Mouse (Mus musculus) kidney, postnatal 10 days (tissue): ENCODE data around the gene Smarcd3.

Experiments
- DNase-seq: peaks from one replicate; pipeline ENCODE4 v3.0.0; 2021; ENCODE audit warnings: mixed read lengths

Smarcd3 gene

DNA sequence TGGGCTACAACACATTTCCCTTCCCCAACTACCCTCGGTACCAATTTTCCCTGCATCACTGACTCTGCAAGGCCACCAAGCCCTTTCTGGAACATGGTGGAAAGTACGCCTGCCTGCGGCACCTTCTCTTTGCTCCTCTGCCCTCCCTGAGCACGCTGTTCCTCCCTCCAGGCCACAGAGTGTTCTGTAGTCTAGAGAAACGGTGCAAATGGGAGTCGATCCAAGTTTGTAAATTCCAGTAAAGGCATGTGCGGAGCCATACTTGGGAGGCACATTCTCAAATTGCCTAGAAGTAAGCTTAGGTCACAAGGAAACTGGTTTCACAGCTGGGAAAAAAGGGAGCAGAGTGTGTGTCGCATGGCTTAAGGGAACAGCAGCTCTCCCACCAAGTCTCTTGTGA, 4.1 kb downstream of the Smarcd3 start:
- DNase-seq = peak; percentile 33

DNA sequence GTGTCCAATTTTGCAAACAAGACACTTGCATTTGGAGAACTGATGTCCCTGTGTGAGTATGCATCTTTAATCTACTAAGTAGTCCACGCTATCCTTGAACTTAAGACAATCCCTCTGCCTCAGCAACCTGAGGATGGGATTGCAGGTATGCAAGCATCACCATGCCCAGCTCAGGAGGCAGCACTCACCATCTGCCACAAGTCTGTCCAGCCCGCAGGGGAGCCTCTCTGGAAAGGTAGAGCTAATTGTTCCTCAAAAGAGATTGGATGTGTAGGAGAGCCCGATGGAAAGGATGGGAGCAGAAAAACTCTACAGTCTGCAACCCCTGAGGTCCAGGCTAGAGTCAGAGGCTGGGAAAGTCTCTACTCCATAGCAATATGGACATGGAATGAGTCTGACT, 5.3 kb downstream of the Smarcd3 start:
- no peak for DNase-seq

DNA sequence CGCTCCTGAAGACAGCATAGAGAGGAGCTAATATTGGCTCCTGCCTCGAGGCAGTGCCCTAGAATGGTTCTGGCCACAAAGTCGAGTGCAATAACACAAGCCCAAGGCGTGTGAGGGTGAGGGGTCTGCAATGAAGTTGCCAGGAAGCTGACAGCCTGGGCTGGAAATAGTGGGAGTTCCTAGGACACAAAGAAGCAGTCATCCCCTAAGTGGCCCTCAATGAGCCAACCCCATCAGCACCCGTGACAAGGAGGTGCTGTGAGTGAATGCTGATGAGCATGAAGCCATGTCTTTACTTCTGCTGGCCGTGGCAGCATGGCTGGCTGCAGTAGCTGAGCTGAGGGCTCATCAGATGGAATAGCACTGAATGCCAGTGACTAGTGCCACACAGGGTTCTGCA, 9.1 kb downstream of the Smarcd3 start:
- DNase-seq = no peak

DNA sequence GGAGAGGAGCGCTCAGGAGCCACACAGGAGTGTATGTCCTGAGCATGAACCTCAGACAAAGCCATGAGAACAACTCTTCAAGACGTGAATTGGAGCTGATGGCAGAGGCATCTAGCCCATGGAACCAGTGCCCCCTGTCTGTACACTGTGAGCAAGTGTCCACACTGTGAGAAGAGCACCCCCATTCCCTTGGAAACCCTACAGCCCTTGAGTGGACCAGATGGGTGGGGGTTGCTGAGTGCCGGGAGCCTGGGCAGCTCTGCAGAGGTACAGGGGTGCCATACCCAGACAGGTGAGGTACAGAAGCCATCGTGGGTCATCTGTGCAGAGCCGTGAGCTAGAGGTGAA, 11.9 kb downstream of the Smarcd3 start:
- no peak for DNase-seq

DNA sequence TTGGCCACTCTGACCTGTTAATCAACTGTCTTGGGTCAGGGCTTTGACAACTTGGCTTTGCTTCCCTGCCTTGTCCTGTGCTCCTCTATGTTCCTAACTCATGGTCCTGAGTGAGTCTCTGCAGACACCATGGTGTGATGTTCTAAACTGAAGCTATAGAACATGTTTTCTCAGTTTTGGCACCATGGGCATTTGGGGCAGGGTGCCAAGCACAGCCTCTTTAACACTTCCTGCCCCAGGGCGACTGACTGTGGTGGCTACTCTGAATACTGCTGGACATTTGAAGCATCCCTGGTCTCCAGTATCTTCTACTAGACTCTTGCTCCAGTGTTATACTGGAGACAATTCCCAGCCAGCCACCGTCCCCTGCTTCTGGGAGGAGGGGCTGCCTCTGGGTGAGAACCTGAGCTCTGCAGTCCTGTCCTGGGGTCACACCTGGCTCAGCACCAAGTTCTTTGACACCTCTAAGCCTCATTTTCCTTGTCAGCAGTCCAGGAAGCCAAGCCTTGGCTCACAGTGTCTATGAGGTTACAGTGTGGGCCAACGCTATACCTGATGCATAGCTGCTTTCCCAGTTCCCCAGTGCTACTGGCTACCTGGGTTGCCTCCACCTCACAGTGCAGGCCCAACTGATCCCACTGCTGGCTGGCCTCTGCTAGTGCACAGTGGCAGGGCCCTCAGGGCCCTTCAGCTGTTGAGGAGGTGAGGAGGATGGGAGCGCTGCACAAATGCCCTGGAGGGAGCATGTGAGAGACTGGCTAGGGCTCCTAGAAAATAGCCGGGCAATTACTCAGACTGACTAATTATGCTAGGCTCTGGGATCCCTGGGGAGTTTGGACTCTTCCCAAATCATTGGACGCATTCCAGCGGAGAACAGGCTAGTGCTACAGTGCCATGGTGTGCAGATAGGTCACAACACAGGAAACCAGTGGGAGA, 12.6 kb downstream of the Smarcd3 start:
- peak; percentile 56 for DNase-seq

DNA sequence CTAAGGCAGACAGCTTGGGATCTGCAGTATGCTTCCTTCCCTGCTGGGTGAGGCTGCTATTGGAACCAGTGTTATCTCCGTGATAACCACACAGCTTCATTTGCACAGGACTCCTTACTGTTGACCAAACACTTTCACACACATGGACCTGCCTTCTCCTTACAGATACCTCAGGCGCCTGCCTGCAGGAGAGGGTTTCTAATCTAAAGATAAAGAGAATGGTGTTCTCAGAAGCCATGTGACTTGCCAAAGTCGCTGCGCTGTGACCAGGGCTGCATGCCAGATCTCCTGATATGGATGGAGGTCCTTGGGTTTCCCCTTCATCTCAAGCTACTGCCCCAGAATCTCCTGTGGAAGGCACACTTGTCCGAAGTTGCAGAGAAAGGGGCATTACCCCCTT, 14.8 kb downstream of the Smarcd3 start:
- DNase-seq = no peak

DNA sequence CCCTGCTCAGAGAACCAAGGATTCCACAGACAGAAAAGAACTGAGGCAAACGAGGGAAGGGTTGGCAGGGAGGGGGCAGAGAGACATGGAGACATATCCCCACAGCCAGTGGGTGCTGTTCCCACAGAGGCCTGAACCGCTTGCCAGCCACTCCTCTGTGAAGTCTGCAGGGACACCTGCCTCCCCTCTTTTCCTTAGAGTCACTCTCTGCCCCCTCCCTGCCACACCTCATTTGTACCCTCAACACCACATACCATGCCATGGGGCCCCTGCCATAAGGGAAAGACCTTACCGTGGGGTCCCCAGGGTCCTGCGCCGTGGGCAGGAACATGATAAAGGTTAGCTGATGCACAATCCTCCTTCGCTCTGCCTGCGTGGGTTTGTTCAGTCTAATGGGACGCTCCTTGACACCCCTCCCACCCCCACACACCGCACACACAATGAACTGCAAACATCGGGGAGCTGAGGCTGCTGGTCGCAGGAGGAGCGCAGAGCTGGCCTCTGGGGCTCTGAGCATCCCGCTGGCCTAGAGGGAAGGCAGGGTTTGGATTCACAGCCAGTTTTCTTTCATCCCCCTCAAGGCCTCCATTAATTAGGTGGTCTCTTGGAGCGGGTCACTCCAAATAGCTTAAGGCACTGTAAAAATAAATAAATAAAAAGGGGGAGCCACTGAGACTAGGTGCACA, 18.1 kb downstream of the Smarcd3 start:
- DNase-seq = no peak

DNA sequence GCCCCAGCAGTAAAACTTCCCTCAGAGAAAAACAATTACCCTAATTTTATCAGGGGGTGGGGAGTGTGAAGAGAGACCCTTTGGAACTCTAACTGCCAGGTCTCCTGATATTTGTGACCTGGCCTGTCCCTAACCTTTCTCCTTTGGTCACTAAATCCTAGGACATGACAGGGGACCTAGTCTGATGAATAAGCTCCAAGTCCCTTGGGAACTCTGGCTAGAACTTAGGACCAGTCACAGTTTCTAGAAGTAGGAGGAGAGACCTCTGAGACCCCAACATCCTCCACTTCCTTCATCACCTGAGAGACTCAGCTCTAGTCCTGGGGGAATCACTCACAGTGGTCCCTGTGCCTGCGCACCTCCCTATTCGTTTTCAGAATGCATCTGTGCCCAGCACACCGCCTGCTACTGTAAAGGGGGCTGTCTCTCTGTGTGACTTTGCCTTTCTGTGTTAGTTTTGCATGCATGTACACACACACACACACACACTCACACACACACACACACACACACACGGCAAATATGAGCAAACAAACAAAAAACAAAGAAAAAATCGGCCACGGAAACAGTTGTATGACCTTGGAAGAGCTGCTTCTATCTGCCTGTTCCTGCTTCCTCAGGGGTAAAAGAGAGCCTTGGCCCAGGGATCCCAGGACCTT, 18.8 kb downstream of the Smarcd3 start:
- DNase-seq = no peak

DNA sequence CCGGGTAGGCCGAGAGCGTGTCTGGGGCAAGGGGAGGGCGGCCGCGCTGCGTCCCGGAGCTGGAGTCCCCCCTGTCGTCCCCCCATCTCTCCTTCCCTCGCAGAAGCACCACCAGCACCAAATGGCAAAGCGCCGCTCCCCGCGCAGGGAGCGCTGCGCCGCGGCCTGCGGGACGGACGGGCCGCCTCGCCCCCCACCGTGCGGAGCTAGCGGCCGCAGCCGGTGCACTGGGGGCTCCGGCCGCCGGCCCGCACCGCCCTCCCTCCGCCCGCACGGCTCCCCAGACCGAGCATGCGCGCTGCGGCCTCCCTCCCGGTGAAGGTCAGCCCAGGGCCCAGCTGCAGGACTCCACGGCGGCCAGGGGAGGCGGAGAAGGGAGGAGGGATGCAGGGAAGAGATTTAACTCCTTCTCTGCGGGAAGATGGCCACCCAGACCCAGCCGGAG, 19.5 kb downstream of the Smarcd3 start:
- peak; percentile 95 for DNase-seq

DNA sequence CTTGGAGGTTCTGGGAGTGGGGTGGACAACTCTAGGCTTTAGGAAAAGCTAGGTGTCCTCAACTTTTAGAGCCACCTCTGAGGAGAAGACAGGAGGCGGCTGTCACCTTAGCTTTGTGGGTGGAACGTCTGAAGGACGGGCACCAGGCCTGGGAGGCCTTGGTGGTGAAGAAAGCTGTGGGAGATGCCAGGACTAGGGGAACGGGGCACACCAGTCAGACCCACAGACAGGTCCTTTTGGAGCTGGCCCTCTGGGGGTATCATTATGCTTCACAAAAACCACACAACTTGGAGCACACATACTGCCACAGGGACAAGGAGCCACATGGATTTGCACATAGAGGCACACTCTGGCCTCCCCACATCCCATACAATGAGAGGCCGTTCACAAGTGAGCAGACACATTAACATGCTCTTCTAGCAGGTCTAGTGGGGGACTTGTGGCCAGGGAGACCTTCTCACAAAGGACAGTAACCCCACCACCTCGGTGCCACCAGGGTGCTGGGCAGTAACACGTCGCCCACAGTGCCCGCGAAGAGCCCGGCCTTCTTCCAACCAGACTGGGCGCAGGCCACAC, 20.0 kb downstream of the Smarcd3 start:
- DNase-seq = no peak

DNA sequence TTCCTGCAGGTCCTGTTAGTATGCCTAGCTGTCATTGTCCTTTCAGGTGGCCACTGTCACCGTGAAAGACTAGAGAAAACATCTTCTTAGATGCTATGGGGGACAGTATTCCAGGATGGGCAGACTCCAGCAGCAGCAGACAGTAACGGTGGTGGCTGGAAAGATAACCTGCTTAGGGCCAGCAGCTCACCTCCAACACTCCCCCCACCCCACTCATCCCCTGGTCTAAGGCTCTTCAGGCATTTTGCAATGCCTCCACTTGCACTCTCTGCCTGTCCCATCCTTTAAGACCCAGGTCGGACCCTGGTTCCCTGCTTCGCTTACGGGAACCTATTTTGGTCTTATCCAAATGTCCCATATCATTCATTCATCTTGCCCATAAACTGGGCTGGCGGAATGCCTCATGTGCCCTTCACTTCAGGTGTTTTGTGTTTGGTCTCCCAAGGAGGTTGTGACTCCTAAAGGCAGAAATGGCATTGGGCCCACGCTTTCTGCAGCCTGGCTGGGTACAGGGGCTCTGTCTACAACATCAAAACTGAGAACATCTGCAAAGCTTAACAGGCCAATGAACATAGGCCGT, 20.7 kb downstream of the Smarcd3 start:
- peak; percentile 37 for DNase-seq

DNA sequence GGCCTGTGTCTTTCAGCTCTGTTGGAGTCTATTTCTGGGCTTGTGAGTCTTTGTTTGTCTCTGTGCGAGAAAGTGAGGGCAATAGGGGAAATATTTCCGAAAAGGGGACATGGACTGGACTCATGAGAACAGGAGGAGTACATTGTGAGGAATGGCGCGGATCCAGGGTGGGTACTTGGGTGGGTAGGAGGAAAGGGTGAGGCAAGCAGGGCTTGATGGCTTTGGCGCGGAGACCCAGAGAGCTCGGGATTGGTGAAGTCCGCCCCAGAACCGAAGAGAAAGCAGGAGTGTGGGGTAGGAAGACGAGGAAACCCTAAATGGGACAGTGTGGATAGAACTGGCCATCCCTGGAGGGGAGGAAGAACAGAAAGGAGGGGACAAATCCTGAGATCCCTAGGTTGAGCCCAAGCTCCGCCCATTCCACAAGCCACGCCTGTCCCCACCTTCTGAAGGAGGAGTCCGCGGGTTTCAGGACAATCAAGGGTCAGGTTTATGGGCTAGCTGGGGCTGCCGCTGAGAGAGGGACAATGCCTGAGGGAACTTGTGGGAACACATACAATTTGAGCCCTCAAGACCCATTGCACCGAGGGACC, 21.4 kb downstream of the Smarcd3 start:
- DNase-seq = peak; percentile 93

DNA sequence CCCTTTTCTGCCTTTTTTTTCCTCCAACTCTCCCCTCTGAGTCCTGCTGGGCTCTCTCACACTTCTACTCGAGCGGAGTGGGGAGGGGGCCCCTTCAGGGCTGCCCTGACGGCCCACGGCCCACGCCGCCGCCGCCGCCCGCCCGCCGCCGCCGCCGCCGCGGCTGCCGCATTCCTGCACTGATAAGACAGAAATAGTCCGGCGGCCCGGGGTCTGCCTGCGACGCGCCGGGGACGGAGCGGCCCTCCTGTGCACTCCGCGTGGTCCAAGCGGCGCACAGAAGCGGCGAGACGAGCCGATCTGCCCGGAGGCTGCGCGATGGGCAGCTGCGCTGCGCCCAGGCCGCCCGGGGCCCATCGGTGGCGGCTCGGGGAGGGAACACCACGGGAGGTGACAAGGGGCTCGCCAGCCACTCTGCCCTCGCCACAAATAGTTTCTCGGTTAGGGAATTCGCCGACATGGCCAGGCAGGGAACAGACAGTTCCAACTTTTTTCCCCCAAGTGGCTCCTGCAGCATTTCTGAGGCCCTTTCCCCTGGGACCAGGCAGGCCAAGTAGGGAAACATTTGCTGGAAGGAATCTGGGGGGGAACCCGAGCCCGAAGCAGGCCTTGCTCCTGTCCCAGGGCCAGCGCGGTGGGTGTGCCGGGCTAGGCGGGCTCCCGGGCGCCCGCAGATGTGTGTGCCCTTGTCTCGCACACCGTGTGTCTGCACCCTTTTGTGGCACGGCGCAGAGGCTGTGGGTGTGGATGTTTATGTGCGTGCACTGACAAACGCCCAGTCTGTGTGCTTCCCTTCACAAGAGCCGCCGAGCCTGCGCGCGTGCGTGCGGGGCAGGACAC, 22.1 kb downstream of the Smarcd3 start:
- peak; percentile 89 for DNase-seq

DNA sequence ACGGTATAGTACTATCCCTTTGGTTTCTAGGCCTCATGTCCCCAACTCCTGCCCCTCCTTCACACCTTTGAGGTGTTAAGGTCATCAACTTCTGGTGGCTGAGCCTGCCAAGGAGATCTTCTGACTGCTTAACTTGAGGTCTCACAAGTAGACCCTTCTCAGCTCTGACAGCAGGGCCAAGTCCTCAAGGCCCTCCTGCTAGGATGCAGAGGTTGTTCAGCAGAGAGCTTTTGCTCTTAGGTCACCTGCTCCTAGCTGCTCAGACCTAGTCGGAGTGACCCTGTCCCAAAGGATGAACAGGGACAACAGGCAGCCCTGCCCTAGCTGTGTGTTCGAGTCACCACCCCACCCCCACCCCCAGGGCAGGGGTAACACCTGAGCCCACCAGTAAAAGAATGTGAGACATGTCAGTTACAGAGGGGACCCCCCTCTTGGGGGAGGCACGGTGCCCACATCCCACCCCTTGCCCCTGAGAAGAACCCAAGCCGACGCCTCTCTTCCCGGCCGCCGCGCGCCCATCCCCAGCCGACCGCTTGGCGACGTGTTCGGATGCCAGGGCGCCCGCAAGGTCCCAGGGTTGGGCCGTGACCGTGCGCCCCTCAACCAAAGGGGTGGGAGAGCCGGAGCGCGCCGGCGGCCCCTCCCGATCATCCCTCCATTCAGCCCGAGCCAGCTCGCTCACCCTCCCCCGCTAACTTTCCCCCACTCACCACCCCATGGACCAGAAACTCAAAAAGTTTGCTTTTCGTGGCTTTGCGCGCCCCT, 23.0 kb downstream of the Smarcd3 start:
- peak; percentile 64 for DNase-seq

DNA sequence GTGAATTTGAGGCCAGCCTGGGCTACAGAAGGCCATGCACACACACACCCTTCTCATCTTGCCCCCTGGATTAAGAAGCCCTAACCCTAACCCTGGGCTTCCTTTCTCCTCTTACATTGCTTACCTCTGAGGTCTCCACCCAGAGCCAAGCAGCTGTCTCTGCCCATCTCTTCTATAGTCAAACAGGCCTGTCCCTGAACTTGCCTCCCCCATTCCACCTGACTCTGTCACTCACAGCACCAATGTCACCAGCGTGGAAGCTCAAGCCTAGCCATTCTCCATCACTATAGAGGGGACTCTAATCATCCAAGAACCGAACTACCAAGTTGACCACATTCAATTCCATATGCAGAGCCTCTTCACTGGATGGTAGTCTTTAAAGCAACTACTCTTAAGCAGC, 24.0 kb downstream of the Smarcd3 start:
- no peak for DNase-seq

DNA sequence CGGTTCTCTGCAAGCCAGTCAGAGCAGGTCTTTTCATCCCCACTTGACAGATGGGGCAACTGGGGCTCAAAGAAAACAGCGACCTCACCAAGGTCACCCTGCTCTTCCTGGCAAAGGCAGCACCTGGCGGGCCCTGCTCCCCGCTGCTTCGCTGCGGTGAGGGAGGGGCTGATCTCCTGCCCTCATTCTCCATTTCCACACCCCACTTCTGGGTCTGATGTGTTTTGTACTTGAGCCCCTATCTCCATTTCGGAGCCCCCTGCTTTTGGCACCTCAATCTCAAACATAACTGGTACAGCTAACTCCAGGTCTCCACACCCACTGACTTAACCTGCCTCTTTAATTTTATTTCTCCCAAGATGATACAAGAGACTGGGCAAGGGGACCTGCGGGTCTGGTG, 25.1 kb downstream of the Smarcd3 start:
- no peak for DNase-seq

DNA sequence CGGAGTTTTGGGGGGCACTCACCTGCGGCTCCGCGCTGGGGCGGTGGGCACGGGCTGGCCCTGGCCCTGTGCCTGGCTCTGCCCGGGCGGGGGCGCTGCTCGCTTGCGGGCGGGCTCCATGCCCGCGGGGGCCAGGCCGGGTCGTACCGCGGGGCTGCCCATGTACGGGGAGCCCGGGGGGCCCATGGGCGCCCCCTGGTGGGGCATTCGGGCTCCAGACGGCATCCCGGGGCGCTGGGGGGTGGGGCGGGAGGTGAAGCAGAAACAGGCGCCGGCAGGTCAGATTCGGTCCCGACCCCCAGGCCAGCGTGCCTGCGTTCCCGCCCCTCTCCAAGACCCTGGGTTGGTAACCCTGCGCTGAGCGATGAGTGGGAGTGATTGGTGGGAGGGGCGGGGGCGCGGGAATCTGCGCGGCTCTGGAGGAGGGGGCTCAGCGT, 25.6 kb downstream of the Smarcd3 start:
- peak; percentile 82 for DNase-seq

DNA sequence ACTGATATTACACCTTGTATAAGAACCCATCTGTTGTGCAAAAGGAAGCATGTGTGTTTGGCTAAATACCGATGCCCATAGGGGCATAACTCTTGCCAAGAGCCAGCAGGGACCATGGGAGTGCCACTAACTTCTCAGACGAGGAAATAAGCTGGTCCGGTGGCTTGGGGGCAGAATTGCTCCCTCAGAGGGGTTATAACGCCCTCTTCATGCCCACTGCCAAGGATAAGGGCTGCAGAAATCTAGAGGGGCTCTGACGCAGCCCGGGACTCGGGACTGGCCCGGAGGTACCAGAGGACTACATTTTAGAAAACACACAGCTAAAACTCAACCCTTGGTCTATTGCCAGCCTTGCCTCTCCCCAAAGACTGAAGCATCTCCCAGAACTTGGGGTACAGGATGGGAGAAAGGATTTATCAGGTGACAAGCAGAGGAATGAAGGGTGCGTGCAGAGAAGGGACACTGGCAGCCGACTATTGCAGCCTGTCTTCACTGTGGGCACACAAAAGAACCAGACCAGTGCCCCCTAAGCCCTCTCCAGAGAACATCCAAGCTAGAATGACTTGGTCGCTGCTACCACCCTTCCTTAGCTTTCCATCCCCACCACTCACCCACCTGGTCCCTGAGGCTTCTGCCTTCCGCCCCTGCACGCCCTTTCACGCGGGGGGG, 26.2 kb downstream of the Smarcd3 start:
- peak; percentile 22 for DNase-seq

DNA sequence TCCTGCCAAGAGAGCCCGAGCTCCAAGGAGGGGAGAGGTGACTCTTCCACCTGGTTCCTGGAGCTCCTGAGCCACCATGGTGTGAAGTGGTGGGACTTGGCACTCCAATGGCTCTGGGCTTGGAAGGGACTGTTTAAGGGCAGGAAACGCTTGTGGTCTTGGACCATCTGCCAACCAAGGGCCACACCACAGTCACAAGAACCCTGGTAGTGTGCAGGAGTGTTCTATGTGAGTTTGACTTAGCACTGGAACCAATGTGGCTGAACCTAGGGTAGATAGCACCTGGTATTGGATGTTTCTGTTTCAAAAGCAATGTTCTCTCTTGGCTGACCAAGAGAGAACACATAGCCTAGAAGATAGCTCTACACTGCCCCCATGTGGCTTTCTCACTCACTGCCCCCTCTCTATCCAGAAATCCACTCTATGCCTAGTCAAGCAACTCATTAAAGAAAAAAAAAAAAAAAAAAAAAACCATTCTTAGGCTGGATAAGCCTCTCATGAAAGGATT, 26.9 kb downstream of the Smarcd3 start:
- DNase-seq = peak; percentile 88
